Mouse (Mus musculus): ENCODE results near the gene Lsamp. TPM values are rescaled to one million over a fixed set of nuclear protein-coding genes. Genes with fewer than 3 reads are reported as not detected.

Gene Lsamp
- polyA plus RNA-seq, 1 experiment from 2014 or later, result 0.68 TPM

DNA sequence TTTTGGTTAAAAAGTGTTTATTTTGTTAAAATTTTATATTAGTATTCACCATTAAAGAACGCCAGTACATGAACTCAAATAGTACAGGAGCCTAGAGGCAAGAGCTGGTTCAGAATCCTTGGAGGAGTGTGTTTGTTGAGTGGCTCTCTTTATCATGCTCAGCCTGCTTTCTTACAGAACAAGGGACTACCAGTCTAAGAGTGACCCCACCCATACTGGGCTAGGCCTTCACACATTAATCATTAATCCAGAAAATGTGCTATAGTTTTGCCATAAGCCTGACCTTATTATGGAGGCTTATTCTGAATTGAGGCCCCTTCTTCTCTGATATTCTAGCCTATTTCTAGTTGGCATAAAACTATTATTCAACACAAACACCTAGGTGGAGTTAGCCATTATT, 52.6 kb downstream of the Lsamp start:
- no peaks in the 10 kb centered on the region for H3K27me3 ChIP-seq (ENCODE audit: control insufficient read depth, insufficient read depth, low read length)
- no peaks in the 10 kb centered on the region for H3K36me3 ChIP-seq (ENCODE audit: control insufficient read depth, insufficient read depth)
- H3K4me2 ChIP-seq (ENCODE audit: low read depth, low read length), result no peak overlapping the region
- no peak for ATAC-seq (replicated peaks; ENCODE audit: extremely low read depth, insufficient read depth, low FRiP score)
- no peaks in the 10 kb centered on the region for H3K9me3 ChIP-seq (replicated peaks; ENCODE audit: control insufficient read depth, low read length)
- H3K9ac ChIP-seq (ENCODE audit: low read length), result no peak overlapping the region
- 78% methylated on average over 1 of the region's 1 CpGs for WGBS
- no peaks in the 10 kb centered on the region for H3K4me1 ChIP-seq (ENCODE audit: control insufficient read depth, insufficient read depth, low read length)
- no peak overlapping the region for H3K27ac ChIP-seq (ENCODE audit: low read length)
- no peak overlapping the region for H3K4me3 ChIP-seq (ENCODE audit: low read length)

DNA sequence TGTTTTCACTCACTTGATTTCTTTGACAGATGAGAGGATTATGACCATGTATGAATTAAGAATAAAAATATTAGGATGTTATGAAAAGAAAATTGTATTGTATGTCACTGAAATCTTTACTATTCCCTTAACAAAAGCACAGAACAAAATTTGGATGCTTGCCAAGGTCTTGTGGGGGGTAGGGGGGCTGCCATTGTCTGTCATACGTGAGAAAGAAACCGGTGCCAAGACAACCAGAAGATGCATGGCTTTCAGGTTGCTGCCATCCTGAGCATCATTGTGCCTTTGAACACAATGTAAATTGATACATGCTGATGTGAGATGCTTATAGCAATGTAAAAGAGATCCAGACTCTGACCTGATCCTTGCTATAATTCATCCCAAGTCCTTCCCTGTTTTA, 75.4 kb downstream of the Lsamp start:
- 53% methylated on average over 2 of the region's 2 CpGs for WGBS
- no peaks in the 10 kb centered on the region for H3K36me3 ChIP-seq (ENCODE audit: control insufficient read depth, insufficient read depth)
- H3K9me3 ChIP-seq (replicated peaks; ENCODE audit: control insufficient read depth, low read length), result no peaks in the 10 kb centered on the region

DNA sequence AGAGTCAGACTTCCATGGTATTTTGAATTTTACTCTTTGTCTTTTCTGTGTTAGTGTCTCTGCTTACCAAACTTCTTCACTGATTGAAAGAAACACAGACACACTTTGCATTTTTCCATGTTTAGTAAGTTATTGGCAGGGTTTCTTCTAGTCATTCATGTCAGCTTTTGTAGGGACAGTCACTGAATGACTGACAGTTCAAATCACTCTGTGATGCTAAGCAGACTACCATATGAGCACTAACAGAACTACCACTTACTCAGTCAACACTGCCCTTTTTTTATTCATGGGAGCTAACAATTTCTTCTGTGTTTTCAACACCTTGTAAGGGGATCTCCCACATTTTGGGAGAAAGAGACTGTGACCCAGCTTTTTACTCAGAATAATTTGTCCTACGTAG, 75.8 kb downstream of the Lsamp start:
- H3K9me3 ChIP-seq (replicated peaks; ENCODE audit: control insufficient read depth, low read length), result no peaks in the 10 kb centered on the region
- no peak overlapping the region for H3K4me3 ChIP-seq (ENCODE audit: low read length)
- 56% methylated on average over 1 of the region's 1 CpGs for WGBS
- ATAC-seq (replicated peaks; ENCODE audit: extremely low read depth, insufficient read depth, low FRiP score), result no peak
- H3K36me3 ChIP-seq (ENCODE audit: control insufficient read depth, insufficient read depth), result no peaks in the 10 kb centered on the region
- no peak overlapping the region for H3K9ac ChIP-seq (ENCODE audit: low read length)
- H3K27ac ChIP-seq (ENCODE audit: low read length), result no peak overlapping the region
- no peaks in the 10 kb centered on the region for H3K4me1 ChIP-seq (ENCODE audit: control insufficient read depth, insufficient read depth, low read length)
- H3K4me2 ChIP-seq (ENCODE audit: low read depth, low read length), result no peak overlapping the region
- no peaks in the 10 kb centered on the region for H3K27me3 ChIP-seq (ENCODE audit: control insufficient read depth, insufficient read depth, low read length)

More for the DNA sequence above, 75.4 kb downstream of the Lsamp start:
- H3K4me3 ChIP-seq (ENCODE audit: low read length), result no peak overlapping the region
- no peak overlapping the region for H3K9ac ChIP-seq (ENCODE audit: low read length)
- no peak overlapping the region for H3K27ac ChIP-seq (ENCODE audit: low read length)
- ATAC-seq (replicated peaks; ENCODE audit: extremely low read depth, insufficient read depth, low FRiP score), result no peak
- no peaks in the 10 kb centered on the region for H3K27me3 ChIP-seq (ENCODE audit: control insufficient read depth, insufficient read depth, low read length)
- H3K4me2 ChIP-seq (ENCODE audit: low read depth, low read length), result no peak overlapping the region
- no peaks in the 10 kb centered on the region for H3K4me1 ChIP-seq (ENCODE audit: control insufficient read depth, insufficient read depth, low read length)

DNA sequence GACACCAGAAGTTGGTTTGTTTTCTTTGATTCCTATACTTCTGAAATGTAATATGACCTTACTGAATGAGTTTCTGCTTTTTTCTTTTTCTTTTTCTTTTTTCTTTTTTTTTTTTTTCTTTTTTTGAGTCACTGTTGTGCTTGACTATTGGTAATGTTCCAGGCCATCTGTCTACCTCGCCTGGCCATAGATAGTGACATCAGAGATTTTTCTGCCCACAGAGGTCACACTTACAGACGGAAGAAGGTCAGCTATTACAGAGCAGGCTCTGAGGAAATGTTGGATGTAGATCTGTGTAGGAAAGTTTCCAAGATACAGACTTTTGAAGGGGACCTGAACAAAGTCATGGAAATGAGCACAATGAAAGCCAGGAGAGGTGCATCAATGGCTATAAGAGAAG, 76.3 kb downstream of the Lsamp start:
- Histone ChIP-seq H3K9me3 (replicated peaks; ENCODE audit: control insufficient read depth, low read length) (no peaks in the 10 kb centered on the region), H3K4me2 (ENCODE audit: low read depth, low read length) (no peak overlapping the region), H3K27ac (ENCODE audit: low read length) (no peak overlapping the region), H3K9ac (ENCODE audit: low read length) (no peak overlapping the region), H3K36me3 (ENCODE audit: control insufficient read depth, insufficient read depth) (no peaks in the 10 kb centered on the region), H3K27me3 (ENCODE audit: control insufficient read depth, insufficient read depth, low read length) (no peaks in the 10 kb centered on the region), H3K4me1 (ENCODE audit: control insufficient read depth, insufficient read depth, low read length) (no peaks in the 10 kb centered on the region), H3K4me3 (ENCODE audit: low read length) (no peak overlapping the region)
- no peak for ATAC-seq (replicated peaks; ENCODE audit: extremely low read depth, insufficient read depth, low FRiP score)
- WGBS, result 30% methylated on average over 2 of the region's 2 CpGs

DNA sequence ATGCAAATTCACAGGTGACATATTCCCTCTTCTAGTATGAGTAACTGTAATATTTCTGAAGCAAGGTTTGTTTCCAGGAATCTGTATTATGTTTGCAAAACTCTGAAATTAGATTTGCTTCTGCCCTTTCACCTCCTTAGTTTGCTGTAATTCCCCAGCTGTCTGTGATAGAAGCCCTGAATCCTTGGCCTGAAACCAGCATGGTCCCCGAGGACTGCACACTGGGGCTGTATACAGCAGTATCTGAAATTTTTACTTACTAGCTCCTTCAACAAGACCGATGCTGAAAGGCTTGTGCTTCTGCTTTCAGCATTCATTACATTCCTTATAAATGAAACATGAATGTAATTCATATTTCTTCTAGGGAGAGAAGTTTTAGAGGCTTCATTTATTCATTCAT, 91.4 kb downstream of the Lsamp start:
- Histone ChIP-seq H3K4me1 (ENCODE audit: control insufficient read depth, insufficient read depth, low read length) (no peaks in the 10 kb centered on the region), H3K9ac (ENCODE audit: low read length) (no peak overlapping the region), H3K36me3 (ENCODE audit: control insufficient read depth, insufficient read depth) (no peaks in the 10 kb centered on the region), H3K27me3 (ENCODE audit: control insufficient read depth, insufficient read depth, low read length) (no peaks in the 10 kb centered on the region), H3K4me2 (ENCODE audit: low read depth, low read length) (no peak overlapping the region), H3K4me3 (ENCODE audit: low read length) (no peak overlapping the region), H3K27ac (ENCODE audit: low read length) (no peak overlapping the region), H3K9me3 (replicated peaks; ENCODE audit: control insufficient read depth, low read length) (no peaks in the 10 kb centered on the region)
- 58% methylated on average over 2 of the region's 2 CpGs for WGBS
- ATAC-seq (replicated peaks; ENCODE audit: extremely low read depth, insufficient read depth, low FRiP score), result no peak

DNA sequence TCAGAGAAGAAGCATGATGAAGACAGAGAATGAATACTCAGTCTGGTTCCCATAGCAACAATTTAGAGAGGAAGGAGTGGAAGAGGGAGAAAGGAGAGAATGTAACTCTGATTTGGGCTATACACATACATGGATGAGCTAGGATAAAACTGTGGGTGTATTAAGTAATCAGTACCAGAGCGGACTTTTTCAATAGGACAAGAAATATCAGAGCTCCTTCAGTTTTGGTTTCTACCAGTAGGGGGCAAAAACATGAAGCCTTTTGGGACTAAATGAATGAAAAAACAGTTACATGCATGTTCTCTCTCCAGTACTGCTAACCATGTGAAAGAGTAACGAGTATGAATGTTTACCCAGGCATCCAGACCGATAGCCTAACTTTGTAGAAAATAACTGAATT, 96.1 kb downstream of the Lsamp start:
- ATAC-seq (replicated peaks; ENCODE audit: extremely low read depth, insufficient read depth, low FRiP score), result no peak
- H3K27ac ChIP-seq (ENCODE audit: low read length), result no peak overlapping the region
- H3K27me3 ChIP-seq (ENCODE audit: control insufficient read depth, insufficient read depth, low read length), result no peaks in the 10 kb centered on the region
- H3K9me3 ChIP-seq (replicated peaks; ENCODE audit: control insufficient read depth, low read length), result no peaks in the 10 kb centered on the region
- H3K4me1 ChIP-seq (ENCODE audit: control insufficient read depth, insufficient read depth, low read length), result no peaks in the 10 kb centered on the region
- H3K9ac ChIP-seq (ENCODE audit: low read length), result no peak overlapping the region
- 70% methylated on average over 3 of the region's 3 CpGs for WGBS
- no peak overlapping the region for H3K4me3 ChIP-seq (ENCODE audit: low read length)
- H3K36me3 ChIP-seq (ENCODE audit: control insufficient read depth, insufficient read depth), result no peaks in the 10 kb centered on the region
- H3K4me2 ChIP-seq (ENCODE audit: low read depth, low read length), result no peak overlapping the region

GRCm38 (mm10) chr16:40104329-40104728, 120.2 kb downstream of the Lsamp start:
- Histone ChIP-seq H3K9ac (ENCODE audit: low read length) (no peak overlapping the region), H3K4me1 (ENCODE audit: control insufficient read depth, insufficient read depth, low read length) (no peaks in the 10 kb centered on the region), H3K36me3 (ENCODE audit: control insufficient read depth, insufficient read depth) (no peaks in the 10 kb centered on the region), H3K27me3 (ENCODE audit: control insufficient read depth, insufficient read depth, low read length) (no peaks in the 10 kb centered on the region), H3K27ac (ENCODE audit: low read length) (no peak overlapping the region), H3K4me2 (ENCODE audit: low read depth, low read length) (no peak overlapping the region), H3K4me3 (ENCODE audit: low read length) (no peak overlapping the region), H3K9me3 (replicated peaks; ENCODE audit: control insufficient read depth, low read length) (no peaks in the 10 kb centered on the region)
- 57% methylated on average over 4 of the region's 4 CpGs for WGBS
- ATAC-seq (replicated peaks; ENCODE audit: extremely low read depth, insufficient read depth, low FRiP score), result no peak

DNA sequence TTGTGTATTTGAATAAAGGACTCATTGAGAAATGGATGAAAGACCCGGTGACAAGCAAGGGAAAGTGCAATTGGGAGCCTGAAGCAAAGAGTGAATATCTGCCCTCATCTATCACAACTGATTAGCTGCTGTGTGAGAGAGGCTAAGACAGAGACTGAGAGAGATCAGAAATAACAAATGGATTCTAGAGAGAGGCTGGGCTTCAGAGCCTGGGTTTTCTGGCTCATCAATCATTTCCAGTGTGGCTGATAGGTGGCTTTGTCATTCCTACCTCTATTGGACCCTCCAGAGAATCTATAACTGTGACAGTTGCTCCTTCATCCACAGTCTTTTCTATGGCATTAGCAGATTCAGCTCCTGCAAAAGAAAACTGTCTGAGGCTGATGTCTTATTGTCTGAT, 198.8 kb downstream of the Lsamp start:
- no peaks in the 10 kb centered on the region for H3K4me1 ChIP-seq (ENCODE audit: control insufficient read depth, insufficient read depth, low read length)
- 69% methylated on average over 1 of the region's 1 CpGs for WGBS
- H3K36me3 ChIP-seq (ENCODE audit: control insufficient read depth, insufficient read depth), result no peaks in the 10 kb centered on the region
- no peaks in the 10 kb centered on the region for H3K27me3 ChIP-seq (ENCODE audit: control insufficient read depth, insufficient read depth, low read length)
- no peaks in the 10 kb centered on the region for H3K9me3 ChIP-seq (replicated peaks; ENCODE audit: control insufficient read depth, low read length)
- no peak overlapping the region for H3K4me2 ChIP-seq (ENCODE audit: low read depth, low read length)
- no peak overlapping the region for H3K4me3 ChIP-seq (ENCODE audit: low read length)
- no peak for ATAC-seq (replicated peaks; ENCODE audit: extremely low read depth, insufficient read depth, low FRiP score)
- H3K9ac ChIP-seq (ENCODE audit: low read length), result no peak overlapping the region
- H3K27ac ChIP-seq (ENCODE audit: low read length), result no peak overlapping the region

DNA sequence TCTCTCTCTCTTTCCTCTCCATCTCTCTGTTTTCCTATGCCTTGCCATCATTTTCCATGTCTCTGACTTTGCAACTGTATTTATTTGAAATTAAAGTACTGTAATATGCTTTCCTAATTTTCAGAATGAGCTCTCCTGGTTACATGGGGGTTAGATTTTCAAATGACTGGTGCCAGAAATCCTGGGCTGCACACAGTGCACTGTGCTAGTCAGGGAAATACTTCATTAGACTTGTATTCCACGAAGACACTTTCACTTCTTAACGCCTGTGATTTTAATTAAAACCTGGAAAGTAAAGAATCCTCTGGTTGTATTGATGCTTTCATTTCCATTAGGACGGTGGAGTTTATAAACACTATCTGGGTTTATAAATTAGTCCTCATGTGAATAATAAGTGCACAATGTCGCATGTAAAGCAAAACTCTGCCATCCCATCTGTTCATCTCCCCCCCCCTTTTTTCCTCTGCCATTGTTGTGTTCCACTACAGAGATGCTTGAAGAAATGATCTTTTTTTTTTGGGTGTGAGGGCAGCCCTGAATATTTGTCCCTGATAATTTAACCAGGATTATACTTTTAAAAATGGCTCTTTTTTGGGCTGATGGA, 203.9 kb downstream of the Lsamp start:
- H3K4me1 ChIP-seq (ENCODE audit: control insufficient read depth, insufficient read depth, low read length), result no peaks in the 10 kb centered on the region
- ATAC-seq (replicated peaks; ENCODE audit: extremely low read depth, insufficient read depth, low FRiP score), result no peak
- H3K9me3 ChIP-seq (replicated peaks; ENCODE audit: control insufficient read depth, low read length), result no peaks in the 10 kb centered on the region
- 67% methylated on average over 4 of the region's 4 CpGs for WGBS
- no peak overlapping the region for H3K4me2 ChIP-seq (ENCODE audit: low read depth, low read length)
- no peaks in the 10 kb centered on the region for H3K27me3 ChIP-seq (ENCODE audit: control insufficient read depth, insufficient read depth, low read length)
- no peaks in the 10 kb centered on the region for H3K36me3 ChIP-seq (ENCODE audit: control insufficient read depth, insufficient read depth)
- no peak overlapping the region for H3K27ac ChIP-seq (ENCODE audit: low read length)
- no peak overlapping the region for H3K4me3 ChIP-seq (ENCODE audit: low read length)
- no peak overlapping the region for H3K9ac ChIP-seq (ENCODE audit: low read length)
